Mouse (Mus musculus): ENCODE measurements around the gene Fli1. TPM values are rescaled to one million over a fixed set of nuclear protein-coding genes. Genes with fewer than 3 reads are reported as not detected.

Fli1 gene
- polyA plus RNA-seq, 1 experiment from 2014 or later = 48.0 TPM

DNA sequence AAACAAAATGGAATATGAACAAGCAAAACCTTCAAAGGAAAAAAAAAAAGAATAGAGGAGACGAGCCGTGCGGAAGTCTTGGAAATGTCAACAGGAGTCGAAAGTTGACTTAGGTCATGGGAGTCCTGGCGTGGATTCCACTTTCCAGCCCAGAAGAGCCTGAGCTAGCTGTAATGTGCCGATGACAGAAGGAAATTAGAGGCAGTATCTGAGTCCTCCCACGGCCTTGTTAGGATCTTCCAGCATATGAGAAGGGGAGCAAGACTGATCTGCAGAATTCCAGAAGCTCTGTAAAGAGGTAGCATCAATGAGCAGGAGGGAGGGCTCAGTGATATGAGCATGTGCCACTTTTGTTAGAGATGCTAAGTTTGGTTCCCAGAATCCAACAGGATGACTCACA is 166.6 kb downstream of the Fli1 start:
- H3K4me2 ChIP-seq (ENCODE audit: low read depth, low read length) = no peak overlapping the region
- no peak overlapping the region for H3K4me3 ChIP-seq (ENCODE audit: low read depth, low read length)
- no peaks in the 10 kb centered on the region for H3K9me3 ChIP-seq (replicated peaks; ENCODE audit: control insufficient read depth, low read length)
- 90% methylated on average over 7 of the region's 7 CpGs for WGBS
- H3K9ac ChIP-seq (replicated peaks; ENCODE audit: low read length) = no peak overlapping the region
- no peaks in the 10 kb centered on the region for H3K36me3 ChIP-seq (replicated peaks; ENCODE audit: control insufficient read depth, insufficient read depth, low read depth, low read length)
- no peaks in the 10 kb centered on the region for H3K27me3 ChIP-seq (ENCODE audit: control insufficient read depth, insufficient read depth, low read length)
- DNase-seq (ENCODE audit: low spot score) (no peak), ATAC-seq (replicated peaks; ENCODE audit: insufficient number of reproducible peaks, low FRiP score, low TSS enrichment, low read depth) (no peak)
- H3K27ac ChIP-seq (replicated peaks; ENCODE audit: low read depth, low read length) = no peak overlapping the region
- no peaks in the 10 kb centered on the region for H3K4me1 ChIP-seq (ENCODE audit: control insufficient read depth, insufficient read depth, low read length)

DNA sequence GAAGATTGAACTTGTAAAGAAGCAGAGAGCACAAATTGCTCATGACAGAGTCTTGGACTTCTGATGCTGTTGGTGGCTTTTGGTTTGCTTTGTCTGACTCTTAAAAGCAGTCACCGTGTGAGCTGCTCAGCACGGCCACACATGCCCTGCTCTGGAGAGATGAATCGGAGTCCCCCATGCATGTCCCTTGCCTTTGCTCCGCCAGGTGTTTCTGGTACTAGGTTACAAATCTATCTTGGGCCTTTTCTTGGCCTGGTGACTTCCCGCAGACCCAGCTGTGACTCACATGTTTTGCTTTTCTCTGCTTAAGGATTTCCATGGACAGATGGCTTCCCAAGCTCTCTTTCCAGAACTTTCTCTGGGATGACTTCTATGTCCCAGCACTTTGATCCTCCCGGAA is 169.0 kb downstream of the Fli1 start:
- H3K27ac ChIP-seq (replicated peaks; ENCODE audit: low read depth, low read length) = no peak overlapping the region
- WGBS = 93% methylated on average over 6 of the region's 6 CpGs
- H3K4me2 ChIP-seq (ENCODE audit: low read depth, low read length) = no peak overlapping the region
- no peaks in the 10 kb centered on the region for H3K4me1 ChIP-seq (ENCODE audit: control insufficient read depth, insufficient read depth, low read length)
- no peaks in the 10 kb centered on the region for H3K27me3 ChIP-seq (ENCODE audit: control insufficient read depth, insufficient read depth, low read length)
- H3K4me3 ChIP-seq (ENCODE audit: low read depth, low read length) = no peak overlapping the region
- DNase-seq (ENCODE audit: low spot score) (no peak), ATAC-seq (replicated peaks; ENCODE audit: insufficient number of reproducible peaks, low FRiP score, low TSS enrichment, low read depth) (no peak)
- H3K9ac ChIP-seq (replicated peaks; ENCODE audit: low read length) = no peak overlapping the region
- no peaks in the 10 kb centered on the region for H3K9me3 ChIP-seq (replicated peaks; ENCODE audit: control insufficient read depth, low read length)
- H3K36me3 ChIP-seq (replicated peaks; ENCODE audit: control insufficient read depth, insufficient read depth, low read depth, low read length) = no peaks in the 10 kb centered on the region

Other genes with a start within 250 kb of the Fli1 start
- gene Kcnj5, start 198.5 kb downstream of the Fli1 start, polyA plus RNA-seq (2014; fragmentation: Nextera tagmentation; extraction: Ambion mirVana) = 0.14 and 0.25 TPM in 2 replicates
- not detected in 2 replicates for gene Kcnj1, start 170.4 kb downstream of the Fli1 start, polyA plus RNA-seq (2014; fragmentation: Nextera tagmentation; extraction: Ambion mirVana)
- 34.5 and 36.0 TPM in 2 replicates for gene Ets1, start 93.4 kb upstream of the Fli1 start, polyA plus RNA-seq (2014; fragmentation: Nextera tagmentation; extraction: Ambion mirVana)